In genomic region chr2:28209653-28210052, GRCm38 (mm10) we compare ENCODE assay signal across 22 mouse cellular contexts. TPM values are rescaled to one million over a fixed set of nuclear protein-coding genes. Genes with fewer than 3 reads are reported as not detected.
DNase-seq lines count a peak whose midpoint lies in the region; ATAC-seq and TF ChIP-seq lines count a peak whose summit lies in the region.
"Had no signal": no experiment of that assay in that cellular context is flagged by ENCODE, and none has a peak within 500 bp of the region (broad histone marks: within the 10 kb centered on the region; RNA-seq: fewer than 3 reads in every experiment).

No protein-coding gene starts in this region.

- H3K9me3 ChIP-seq in midbrain, embryonic 14.5 days (ENCODE audit: control insufficient read depth, low read length), result no peaks in the 10 kb centered on the region
- no peaks in the 10 kb centered on the region for H3K9me3 ChIP-seq in midbrain, postnatal 0 days (ENCODE audit: low read length)
- H3K9me3 ChIP-seq in neural tube, embryonic 15.5 days (replicated peaks), result no peaks in the 10 kb centered on the region
- H3K9me3 ChIP-seq: embryonic facial prominence, embryonic 15.5 days; heart, embryonic 15.5 days; kidney, embryonic 15.5 days; midbrain, embryonic 12.5 days had no signal

- no peaks in the 10 kb centered on the region for H3K27me3 ChIP-seq in midbrain, embryonic 14.5 days (ENCODE audit: control insufficient read depth, insufficient read depth, low read length)
- H3K27me3 ChIP-seq in midbrain, postnatal 0 days (ENCODE audit: insufficient read depth, low read length), result no peaks in the 10 kb centered on the region
- no peaks in the 10 kb centered on the region for H3K27me3 ChIP-seq in neural tube, embryonic 15.5 days (replicated peaks)

- peak overlapping the region; percentile 48; the same call in 1 of the 2 replicates for H3K27ac ChIP-seq in gastrocnemius, adult 2 months
- peak overlapping the region; percentile 37; the same call in 1 of the 2 replicates for H3K27ac ChIP-seq in midbrain, embryonic 14.5 days (replicated peaks; ENCODE audit: low read depth, low read length)
- no peak overlapping the region for H3K27ac ChIP-seq in midbrain, postnatal 0 days (ENCODE audit: low read depth, low read length)
- 0 out of 2 replicates have a peak overlapping the region, but pooled peaks have one; percentile 14 for H3K27ac ChIP-seq in cortical plate, adult 2 months (ENCODE audit: insufficient read depth, low read length)
- H3K27ac ChIP-seq in neural tube, embryonic 15.5 days (replicated peaks), result peak overlapping the region; percentile 49
- H3K27ac ChIP-seq: embryonic facial prominence, embryonic 15.5 days; heart, adult 2 months; heart, embryonic 15.5 days; kidney, embryonic 15.5 days; midbrain, embryonic 12.5 days; stomach, postnatal 0 days had no signal

- WGBS in midbrain, embryonic 14.5 days, result 70% methylated on average over 12 of the region's 12 CpGs
- 53% methylated on average over 12 of the region's 12 CpGs for WGBS in midbrain, postnatal 0 days
- 53% methylated on average over 12 of the region's 12 CpGs for WGBS in neural tube, embryonic 15.5 days

- no peak overlapping the region for H3K4me3 ChIP-seq in gastrocnemius, adult 2 months
- no peak overlapping the region for H3K4me3 ChIP-seq in midbrain, embryonic 14.5 days (replicated peaks; ENCODE audit: low read depth, low read length)
- H3K4me3 ChIP-seq in midbrain, postnatal 0 days (ENCODE audit: low read depth, low read length), result no peak overlapping the region
- H3K4me3 ChIP-seq in cortical plate, adult 2 months (ENCODE audit: insufficient read depth, low read length), result peak overlapping the region; percentile 95; the same call in 1 of the 2 replicates
- no peak overlapping the region for H3K4me3 ChIP-seq in neural tube, embryonic 15.5 days (replicated peaks)
- H3K4me3 ChIP-seq: embryonic facial prominence, embryonic 15.5 days; heart, adult 2 months; heart, embryonic 15.5 days; kidney, embryonic 15.5 days; midbrain, embryonic 12.5 days had no signal

- intact Hi-C loops in gastrocnemius, adult 2 months (cut with DNase I), result loop anchor here (5.0 kb wide), 1 partner anchor 33 kb away; no protein-coding TSS in a partner anchor

- peaks cover 60% of the 10 kb centered on the region for H3K4me1 ChIP-seq in midbrain, embryonic 14.5 days (ENCODE audit: control insufficient read depth, insufficient read depth, low read length)
- peaks cover 12% of the 10 kb centered on the region; the same call in 1 of the 2 replicates for H3K4me1 ChIP-seq in midbrain, postnatal 0 days (ENCODE audit: insufficient read depth, low read length)
- H3K4me1 ChIP-seq in cortical plate, adult 2 months (ENCODE audit: control insufficient read depth, insufficient read depth, low read length), result peaks cover 4% of the 10 kb centered on the region; the same call in 1 of the 2 replicates
- H3K4me1 ChIP-seq in neural tube, embryonic 15.5 days, result peaks cover 85% of the 10 kb centered on the region

- no peak for TF ChIP-seq POLR2A in cortical plate, adult 2 months (IDR thresholded peaks at IDR 0.05; ENCODE audit: extremely low read depth, insufficient read depth, low read length)

- H3K9ac ChIP-seq in midbrain, embryonic 14.5 days (replicated peaks; ENCODE audit: low read length), result no peak overlapping the region
- H3K9ac ChIP-seq in midbrain, postnatal 0 days (replicated peaks; ENCODE audit: low read length, poor library complexity, severe bottlenecking), result no peak overlapping the region
- no peak overlapping the region for H3K9ac ChIP-seq in neural tube, embryonic 15.5 days (replicated peaks)
- H3K9ac ChIP-seq: embryonic facial prominence, embryonic 15.5 days; heart, embryonic 15.5 days; kidney, embryonic 15.5 days; midbrain, embryonic 12.5 days had no signal

- DNase-seq in gastrocnemius, adult 2 months, result no peak
- DNase-seq in gastrocnemius, postnatal 10 days, result no peak
- no peak for DNase-seq in midbrain, embryonic 14.5 days
- DNase-seq in midbrain, postnatal 0 days (ENCODE audit: low spot score), result no peak
- no peak for DNase-seq in embryo, embryonic 9.5 days (ENCODE audit: extremely low spot score)
- DNase-seq: adrenal gland, postnatal 10 days; cerebellum, adult 18-20 months; embryo, embryonic 11 days; gastrocnemius, postnatal 25 days; heart, adult 2 months; heart, postnatal 4 days; liver; right cerebral cortex, postnatal 4 days had no signal

- peaks cover 29% of the 10 kb centered on the region for H3K36me3 ChIP-seq in midbrain, embryonic 14.5 days (ENCODE audit: control insufficient read depth, insufficient read depth, low read length)
- peaks cover 20% of the 10 kb centered on the region for H3K36me3 ChIP-seq in midbrain, postnatal 0 days (ENCODE audit: insufficient read depth, low read length)
- peaks cover 13% of the 10 kb centered on the region for H3K36me3 ChIP-seq in neural tube, embryonic 15.5 days
- H3K36me3 ChIP-seq: heart, embryonic 15.5 days had no signal

- no peak for ATAC-seq in midbrain, embryonic 14.5 days (ENCODE audit: low FRiP score, low TSS enrichment)
- ATAC-seq in midbrain, postnatal 0 days (ENCODE audit: low FRiP score), result no peak
- ATAC-seq in neural tube, embryonic 15.5 days (ENCODE audit: low FRiP score), result no peak
- ATAC-seq: intestine, embryonic 16.5 days; lung, postnatal 0 days had no signal

- 0 out of 2 replicates have a peak overlapping the region, but pooled peaks have one; percentile 3 for H3K4me2 ChIP-seq in midbrain, embryonic 14.5 days (ENCODE audit: low read length)
- H3K4me2 ChIP-seq in midbrain, postnatal 0 days (ENCODE audit: low read depth, low read length, poor library complexity, severe bottlenecking), result no peak overlapping the region
- H3K4me2 ChIP-seq in neural tube, embryonic 15.5 days, result peak overlapping the region; percentile 11
- H3K4me2 ChIP-seq: embryonic facial prominence, embryonic 15.5 days; heart, embryonic 15.5 days; kidney, embryonic 15.5 days; midbrain, embryonic 12.5 days had no signal

- TF ChIP-seq CTCF in gastrocnemius, adult 2 months (IDR thresholded peaks at IDR 0.05), result no peak
- TF ChIP-seq CTCF in midbrain, postnatal 0 days (IDR thresholded peaks at IDR 0.05), result no peak
- TF ChIP-seq CTCF in cortical plate, adult 2 months (IDR thresholded peaks at IDR 0.05; ENCODE audit: extremely low read depth, insufficient read depth, low read length), result no peak

RNA-seq across cellular contexts. Expression of gene Olfm1, which starts 16.9 kb away (rescaled TPM):
- total RNA-seq in gastrocnemius, adult 2 months (2021), result 10 to 100 TPM in 1 of 2 experiments, 1 to 10 TPM in 1; 6.8 to 13.7 TPM
- total RNA-seq in gastrocnemius, postnatal 10 days (2021), result 10 to 100 TPM; 20.6 to 21.8 TPM
- 295 and 301 TPM in 2 replicates for polyA plus RNA-seq in midbrain, embryonic 14.5 days (2014; fragmentation: Nextera tagmentation; extraction: Ambion mirVana)
- total RNA-seq in midbrain, postnatal 0 days (2014; rRNA removed), result 486 and 500 TPM in 2 replicates
- polyA plus RNA-seq in midbrain, postnatal 0 days (2015; fragmentation: Nextera tagmentation; extraction: Ambion mirVana), result 426 and 440 TPM in 2 replicates
- polyA plus RNA-seq in cortical plate, adult 2 months (2012; rRNA removed), result 1,426 and 1,489 TPM in 2 replicates
- 296 and 363 TPM in 2 replicates for polyA plus RNA-seq in neural tube, embryonic 15.5 days (2015; fragmentation: Nextera tagmentation; extraction: Ambion mirVana)
